Mouse (Mus musculus) embryonic facial prominence, embryonic 13.5 days (tissue): ENCODE measurements around the gene Ywhae. TPM values are rescaled to one million over a fixed set of nuclear protein-coding genes. Genes with fewer than 3 reads are reported as not detected.
A peak's percentile ranks its signal among the peaks of the same experiment; 100 is the strongest.

Experiments
- ATAC-seq: fragments of 200-750 bp; cut with Nextera tagmentation; 2 replicates; pipeline ENCODE4 v1.8.0; 2017; ENCODE audit warnings: low read depth; ENCODE audit not compliant: insufficient number of reproducible peaks, insufficient read depth, low FRiP score, low TSS enrichment
- H3K27ac ChIP-seq: fragments of 300-500 bp; sonication (generic); 2 replicates; pipeline ENCODE4 v1.5.1; 2015; ENCODE audit warnings: moderate library complexity, mild to moderate bottlenecking, inconsistent platforms
- H3K27me3 ChIP-seq: fragments of 300-500 bp; sonication (generic); 2 replicates; pipeline ENCODE4 v1.6.1; 2015; ENCODE audit warnings: mild to moderate bottlenecking, inconsistent platforms
- H3K36me3 ChIP-seq: fragments of 300-500 bp; sonication (generic); 2 replicates; pipeline ENCODE4 v1.6.1; 2015; ENCODE audit warnings: mild to moderate bottlenecking, inconsistent platforms
- H3K4me1 ChIP-seq: fragments of 300-500 bp; sonication (generic); 2 replicates; pipeline ENCODE4 v1.6.1; 2015; ENCODE audit warnings: inconsistent platforms
- H3K4me2 ChIP-seq: fragments of 300-500 bp; sonication (generic); 2 replicates; pipeline ENCODE4 v1.6.1; 2015; ENCODE audit warnings: moderate library complexity, mild to moderate bottlenecking, inconsistent platforms
- H3K4me3 ChIP-seq: fragments of 300-500 bp; sonication (generic); 2 replicates; pipeline ENCODE4 v1.5.1; 2015; ENCODE audit warnings: mild to moderate bottlenecking, inconsistent platforms
- H3K9ac ChIP-seq: fragments of 300-500 bp; sonication (generic); 2 replicates; pipeline ENCODE4 v1.6.1; 2015; ENCODE audit warnings: mild to moderate bottlenecking, inconsistent platforms
- H3K9me3 ChIP-seq: fragments of 300-500 bp; sonication (generic); 2 replicates; pipeline ENCODE4 v1.6.1; 2016; ENCODE audit warnings: inconsistent platforms
- WGBS: fragments of 180-500 bp; shearing (Covaris S2); methylation state at CpG from one replicate; pipeline ENCODE4 v1.1.7; 2015; ENCODE audit warnings: mixed read lengths; 5-methylcytosine and 5-hydroxymethylcytosine counted together
- polyA plus RNA-seq: library from polyadenylated mRNA; unstranded; fragments of >200 nt; fragmentation: Nextera tagmentation; extraction: Ambion mirVana; gene quantifications from 2 replicates; pipeline ENCODE4 v1.2.1, GENCODE M21; 2015

Gene Ywhae
- polyA plus RNA-seq, 1 experiment from 2014 or later, result 992 TPM

- 0 out of 2 replicates have a peak, but pooled peaks have one; percentile 39 for ATAC-seq
- WGBS, result 3% methylated on average over 30 of the region's 37 CpGs
These were observed 63.4 kb downstream of the Ywhae start, which contains the start of gene Doc2b for GRCm38 (mm10) chr11:75796029-75796445. Doc2b (minus strand) TSS chr11:75796049.

GRCm38 (mm10) chr11:75796536-75797246 lies 64.0 kb downstream of the Ywhae start:
- no peak for ATAC-seq
- Histone ChIP-seq H3K4me3 (peak overlapping the region; percentile 60), H3K27ac (no peak overlapping the region), H3K9me3 (no peaks in the 10 kb centered on the region), H3K27me3 (peaks cover 67% of the 10 kb centered on the region), H3K9ac (no peak overlapping the region), H3K4me2 (peak overlapping the region; percentile 75), H3K36me3 (no peaks in the 10 kb centered on the region), H3K4me1 (peaks cover 27% of the 10 kb centered on the region)
- 75% methylated on average over 13 of the region's 13 CpGs for WGBS

More at GRCm38 (mm10) chr11:75796029-75796445, 63.4 kb downstream of the Ywhae start, which contains the start of gene Doc2b:
- H3K27ac ChIP-seq, result 0 out of 2 replicates have a peak within 1 kb of the TSS, but pooled peaks have one; percentile 39
- peak within 1 kb of the TSS; percentile 82 for H3K9ac ChIP-seq
- H3K4me3 ChIP-seq, result peak within 1 kb of the TSS; percentile 60
- peaks cover 27% of the 10 kb centered on the region for H3K4me1 ChIP-seq
- H3K4me2 ChIP-seq, result peak within 1 kb of the TSS; percentile 75
- peaks cover 67% of the 10 kb centered on the region for H3K27me3 ChIP-seq
- no peaks in the 10 kb centered on the region for H3K36me3 ChIP-seq
- H3K9me3 ChIP-seq, result no peaks in the 10 kb centered on the region

GRCm38 (mm10) chr11:75801369-75801768 lies 68.7 kb downstream of the Ywhae start:
- Histone ChIP-seq H3K9ac (no peak overlapping the region), H3K4me2 (no peak overlapping the region), H3K9me3 (no peaks in the 10 kb centered on the region), H3K4me1 (peaks cover 5% of the 10 kb centered on the region), H3K36me3 (no peaks in the 10 kb centered on the region), H3K4me3 (no peak overlapping the region), H3K27me3 (peaks cover 25% of the 10 kb centered on the region), H3K27ac (no peak overlapping the region)
- 0 out of 2 replicates have a peak, but pooled peaks have one; percentile 59 for ATAC-seq
- WGBS, result 82% methylated on average over 4 of the region's 4 CpGs

GRCm38 (mm10) chr11:75801771-75802550 lies 69.3 kb downstream of the Ywhae start:
- H3K4me1 ChIP-seq, result no peaks in the 10 kb centered on the region
- H3K36me3 ChIP-seq, result no peaks in the 10 kb centered on the region
- no peak for ATAC-seq
- no peak overlapping the region for H3K4me3 ChIP-seq
- WGBS, result 83% methylated on average over 7 of the region's 7 CpGs
- H3K4me2 ChIP-seq, result no peak overlapping the region
- no peak overlapping the region for H3K27ac ChIP-seq
- H3K27me3 ChIP-seq, result peaks cover 19% of the 10 kb centered on the region
- no peaks in the 10 kb centered on the region for H3K9me3 ChIP-seq
- H3K9ac ChIP-seq, result no peak overlapping the region

GRCm38 (mm10) chr11:75807486-75807885 lies 74.8 kb downstream of the Ywhae start:
- Histone ChIP-seq H3K27me3 (no peaks in the 10 kb centered on the region), H3K9ac (no peak overlapping the region)
- ATAC-seq, result no peak

GRCm38 (mm10) chr11:75810526-75810925 lies 77.9 kb downstream of the Ywhae start:
- Histone ChIP-seq H3K9ac (no peak overlapping the region), H3K4me2 (no peak overlapping the region), H3K4me1 (peaks cover 10% of the 10 kb centered on the region), H3K27ac (no peak overlapping the region), H3K36me3 (no peaks in the 10 kb centered on the region), H3K4me3 (no peak overlapping the region), H3K9me3 (no peaks in the 10 kb centered on the region), H3K27me3 (no peaks in the 10 kb centered on the region)
- ATAC-seq, result no peak
- WGBS, result 91% methylated on average over 3 of the region's 3 CpGs

More at GRCm38 (mm10) chr11:75807486-75807885, 74.8 kb downstream of the Ywhae start:
- no peaks in the 10 kb centered on the region for H3K9me3 ChIP-seq
- no peak overlapping the region for H3K4me3 ChIP-seq
- H3K27ac ChIP-seq, result no peak overlapping the region
- H3K4me1 ChIP-seq, result peaks cover 4% of the 10 kb centered on the region; the same call in 1 of the 2 replicates
- WGBS, result 41% methylated on average over 5 of the region's 5 CpGs
- no peak overlapping the region for H3K4me2 ChIP-seq
- H3K36me3 ChIP-seq, result no peaks in the 10 kb centered on the region

- Histone ChIP-seq H3K4me1 (peaks cover 10% of the 10 kb centered on the region), H3K4me3 (no peak overlapping the region), H3K9me3 (no peaks in the 10 kb centered on the region), H3K9ac (peak overlapping the region; percentile 22; the same call in 1 of the 2 replicates), H3K27me3 (no peaks in the 10 kb centered on the region), H3K36me3 (no peaks in the 10 kb centered on the region), H3K4me2 (no peak overlapping the region), H3K27ac (peak overlapping the region; percentile 39; the same call in 1 of the 2 replicates)
- no peak for ATAC-seq
- 36% methylated on average over 3 of the region's 3 CpGs for WGBS
These were observed 79.2 kb downstream of the Ywhae start for GRCm38 (mm10) chr11:75811900-75812299.

GRCm38 (mm10) chr11:75813085-75813484 lies 80.4 kb downstream of the Ywhae start:
- H3K4me1 ChIP-seq, result peaks cover 13% of the 10 kb centered on the region
- H3K9me3 ChIP-seq, result no peaks in the 10 kb centered on the region
- no peak for ATAC-seq
- no peak overlapping the region for H3K9ac ChIP-seq
- no peaks in the 10 kb centered on the region for H3K27me3 ChIP-seq
- WGBS, result 52% methylated on average over 10 of the region's 10 CpGs
- no peak overlapping the region for H3K27ac ChIP-seq
- H3K4me2 ChIP-seq, result no peak overlapping the region
- H3K4me3 ChIP-seq, result no peak overlapping the region
- H3K36me3 ChIP-seq, result no peaks in the 10 kb centered on the region

Other genes with a start within 250 kb of the Ywhae start
- gene Prpf8, start 246.1 kb upstream of the Ywhae start, polyA plus RNA-seq, result 62.5 and 63.1 TPM in 2 replicates
- 0.41 TPM in 1 of 2 replicates, not detected in the other for gene Rilp, start 222.8 kb upstream of the Ywhae start, polyA plus RNA-seq
- gene Scarf1, start 219.3 kb upstream of the Ywhae start, polyA plus RNA-seq, result 5.0 and 6.0 TPM in 2 replicates
- 3.6 and 4.5 TPM in 2 replicates for gene Slc43a2, start 201.2 kb upstream of the Ywhae start, polyA plus RNA-seq
- gene Pitpna, start 144.8 kb upstream of the Ywhae start, polyA plus RNA-seq, result 66.2 and 74.4 TPM in 2 replicates
- 23.2 and 26.2 TPM in 2 replicates for gene Inpp5k, start 101.9 kb upstream of the Ywhae start, polyA plus RNA-seq
- gene Myo1c, start 82.4 kb upstream of the Ywhae start, polyA plus RNA-seq, result 38.3 and 43.8 TPM in 2 replicates
- gene Crk, start 53.6 kb upstream of the Ywhae start, polyA plus RNA-seq, result 123 and 136 TPM in 2 replicates
- gene Doc2b, start 63.2 kb downstream of the Ywhae start, polyA plus RNA-seq, result 2.5 TPM in 2 replicates
- 2.6 and 3.2 TPM in 2 replicates for gene Rph3al, start 205.6 kb downstream of the Ywhae start, polyA plus RNA-seq